Mouse (Mus musculus): Measurements from ENCODE around the gene Drosha. TPM values are rescaled to one million over a fixed set of nuclear protein-coding genes. Genes with fewer than 3 reads are reported as not detected.
A peak's percentile ranks its signal among the peaks of the same experiment; 100 is the strongest.

The Drosha gene
- polyA plus RNA-seq, 1 experiment: 120 TPM

DNA sequence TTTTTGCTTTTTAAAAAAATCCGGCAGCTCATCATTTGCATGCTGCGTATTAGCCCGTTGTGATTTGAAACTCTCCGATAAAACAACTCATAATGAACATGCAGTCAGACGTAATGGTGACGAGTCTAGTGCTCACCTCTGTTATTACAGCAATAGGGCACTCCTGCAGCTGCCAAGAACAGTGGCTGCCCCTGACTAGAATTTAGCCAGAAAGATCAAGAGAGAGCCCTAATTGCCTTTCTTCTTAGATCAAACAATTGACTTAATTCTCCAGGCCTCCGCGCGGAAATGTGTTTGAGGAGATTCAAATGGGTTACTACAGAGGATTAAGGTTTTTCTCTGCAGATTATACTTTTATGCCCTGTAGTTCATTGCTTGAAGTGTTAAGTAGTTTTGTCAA is 116.5 kb downstream of the Drosha start:
- Histone ChIP-seq H3K36me3 (ENCODE audit: control insufficient read depth, insufficient read depth, low read length, poor library complexity, severe bottlenecking) (no peaks in the 10 kb centered on the region), H3K27ac (ENCODE audit: insufficient read depth, low read length) (no peak overlapping the region), H3K9ac (ENCODE audit: low read depth, poor library complexity, severe bottlenecking) (no peak overlapping the region), H3K4me3 (ENCODE audit: low read depth, low read length) (no peak overlapping the region), H3K9me3 (replicated peaks; ENCODE audit: control insufficient read depth, insufficient read depth, low read length, poor library complexity, severe bottlenecking) (no peaks in the 10 kb centered on the region), H3K4me1 (ENCODE audit: control insufficient read depth, insufficient read depth, low read length) (no peaks in the 10 kb centered on the region), H3K27me3 (ENCODE audit: control insufficient read depth, insufficient read depth, low read length, poor library complexity, severe bottlenecking) (no peaks in the 10 kb centered on the region)
- TF ChIP-seq EP300 (IDR thresholded peaks at IDR 0.05; ENCODE audit: insufficient read depth, low read depth, low read length) (no peak), CTCF (IDR thresholded peaks at IDR 0.05; ENCODE audit: low read depth, low read length) (no peak), POLR2A (IDR thresholded peaks at IDR 0.05; ENCODE audit: insufficient read depth, low read length) (no peak)

DNA sequence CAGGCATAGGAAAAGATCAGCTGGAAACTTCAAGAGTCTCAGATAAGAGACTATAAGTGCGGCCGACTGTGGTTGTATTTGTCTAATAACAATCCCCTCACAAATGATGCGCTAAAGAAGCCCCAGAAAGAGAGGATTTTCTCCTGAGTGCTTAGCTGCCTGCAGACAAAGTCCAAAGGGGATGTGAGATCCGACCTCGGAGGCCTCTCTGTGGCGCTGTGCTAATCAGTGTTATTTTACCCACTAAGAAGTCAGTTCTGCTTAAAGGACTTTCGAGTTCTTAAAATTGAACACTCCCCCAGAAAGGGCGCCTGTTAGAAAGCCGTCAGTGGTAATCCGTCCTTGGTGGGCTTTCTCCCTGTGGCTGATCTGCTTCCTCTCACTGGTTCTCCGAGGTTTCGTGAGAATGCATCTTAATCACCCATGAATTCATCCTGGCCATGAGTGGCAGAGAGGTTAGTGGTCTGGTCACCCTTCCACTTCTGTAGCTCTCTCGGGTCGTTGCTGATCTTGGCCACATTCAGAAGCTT is 117.1 kb downstream of the Drosha start:
- H3K9me3 ChIP-seq (replicated peaks; ENCODE audit: control insufficient read depth, insufficient read depth, low read length, poor library complexity, severe bottlenecking): no peaks in the 10 kb centered on the region
- H3K4me1 ChIP-seq (ENCODE audit: control insufficient read depth, insufficient read depth, low read length): no peaks in the 10 kb centered on the region
- no peaks in the 10 kb centered on the region for H3K36me3 ChIP-seq (ENCODE audit: control insufficient read depth, insufficient read depth, low read length, poor library complexity, severe bottlenecking)
- no peak overlapping the region for H3K9ac ChIP-seq (ENCODE audit: low read depth, poor library complexity, severe bottlenecking)
- H3K4me3 ChIP-seq (ENCODE audit: low read depth, low read length): no peak overlapping the region
- no peak overlapping the region for H3K27ac ChIP-seq (ENCODE audit: insufficient read depth, low read length)
- TF ChIP-seq EP300 (IDR thresholded peaks at IDR 0.05; ENCODE audit: insufficient read depth, low read depth, low read length) (no peak), CTCF (IDR thresholded peaks at IDR 0.05; ENCODE audit: low read depth, low read length) (no peak), POLR2A (IDR thresholded peaks at IDR 0.05; ENCODE audit: insufficient read depth, low read length) (no peak)
- H3K27me3 ChIP-seq (ENCODE audit: control insufficient read depth, insufficient read depth, low read length, poor library complexity, severe bottlenecking): no peaks in the 10 kb centered on the region

DNA sequence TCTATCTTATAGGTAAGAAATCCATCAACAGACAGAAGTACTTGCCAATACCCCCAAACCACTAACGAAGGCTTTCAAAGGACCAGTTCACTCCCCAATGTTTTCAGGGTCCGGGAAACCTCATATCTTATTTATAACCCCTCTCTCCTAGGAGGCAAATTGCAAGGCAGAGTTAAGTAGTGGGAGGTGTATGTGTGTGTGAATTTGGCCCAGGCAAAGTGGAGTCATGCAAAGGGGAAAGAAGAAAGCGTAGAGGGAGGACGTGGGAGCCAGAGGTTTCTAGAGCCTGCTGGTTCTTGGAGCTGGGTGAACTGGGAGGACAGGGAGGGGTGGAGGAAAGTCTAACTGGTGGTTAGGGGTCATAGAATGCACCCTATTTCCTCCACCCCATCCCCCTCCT is 117.8 kb downstream of the Drosha start:
- TF ChIP-seq CTCF (IDR thresholded peaks at IDR 0.05; ENCODE audit: low read depth, low read length) (no peak), EP300 (IDR thresholded peaks at IDR 0.05; ENCODE audit: insufficient read depth, low read depth, low read length) (no peak)
- H3K27me3 ChIP-seq (ENCODE audit: control insufficient read depth, insufficient read depth, low read length, poor library complexity, severe bottlenecking): no peaks in the 10 kb centered on the region

DNA sequence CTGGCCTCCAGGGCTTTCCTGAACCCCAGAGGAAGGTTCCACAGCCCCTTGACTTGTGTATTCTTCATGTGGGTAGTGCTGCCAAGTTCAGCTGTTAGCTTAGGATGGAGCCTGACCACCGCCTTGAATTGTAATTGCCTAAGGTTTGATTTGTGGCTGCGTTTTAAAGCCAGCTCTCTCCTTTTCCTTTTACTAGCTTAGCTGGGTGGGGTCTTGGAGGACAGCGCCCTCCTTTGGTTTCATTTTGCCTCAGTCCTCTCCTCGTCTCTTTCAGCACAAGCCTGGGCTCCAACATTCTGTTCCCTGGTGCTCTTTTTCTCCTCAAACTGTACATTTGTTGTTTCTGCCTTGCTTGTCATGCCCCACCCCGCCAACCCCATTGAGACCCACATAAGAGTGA is 133.4 kb downstream of the Drosha start:
- TF ChIP-seq POLR2A (IDR thresholded peaks at IDR 0.05; ENCODE audit: insufficient read depth, low read length) (no peak), CTCF (IDR thresholded peaks at IDR 0.05; ENCODE audit: low read depth, low read length) (no peak), EP300 (IDR thresholded peaks at IDR 0.05; ENCODE audit: insufficient read depth, low read depth, low read length) (no peak)

More for the DNA sequence above, 117.8 kb downstream of the Drosha start:
- H3K4me3 ChIP-seq (ENCODE audit: low read depth, low read length): no peak overlapping the region
- no peaks in the 10 kb centered on the region for H3K9me3 ChIP-seq (replicated peaks; ENCODE audit: control insufficient read depth, insufficient read depth, low read length, poor library complexity, severe bottlenecking)
- no peaks in the 10 kb centered on the region for H3K36me3 ChIP-seq (ENCODE audit: control insufficient read depth, insufficient read depth, low read length, poor library complexity, severe bottlenecking)
- no peak overlapping the region for H3K27ac ChIP-seq (ENCODE audit: insufficient read depth, low read length)
- no peaks in the 10 kb centered on the region for H3K4me1 ChIP-seq (ENCODE audit: control insufficient read depth, insufficient read depth, low read length)
- H3K9ac ChIP-seq (ENCODE audit: low read depth, poor library complexity, severe bottlenecking): no peak overlapping the region

DNA sequence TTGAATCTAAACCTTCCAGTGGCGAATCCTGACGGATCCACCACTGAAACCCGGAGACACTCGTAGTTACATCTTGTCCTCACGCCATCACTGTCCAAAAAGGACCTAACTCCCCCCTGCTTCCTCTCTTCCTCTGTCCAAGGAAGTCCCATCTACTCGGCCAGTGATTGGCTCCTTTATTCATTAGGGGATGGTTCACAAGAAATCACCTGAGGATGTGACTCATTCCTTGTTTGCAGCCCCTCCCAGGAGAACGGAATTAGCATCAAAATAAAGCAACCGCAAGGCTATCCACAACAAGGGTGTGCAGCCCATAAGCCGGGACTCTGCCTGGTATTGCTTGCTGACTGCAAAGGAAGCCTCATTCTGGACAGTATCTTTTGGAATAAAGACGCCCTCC is 137.6 kb downstream of the Drosha start:
- Histone ChIP-seq H3K36me3 (ENCODE audit: control insufficient read depth, insufficient read depth, low read length, poor library complexity, severe bottlenecking) (no peaks in the 10 kb centered on the region), H3K9me3 (replicated peaks; ENCODE audit: control insufficient read depth, insufficient read depth, low read length, poor library complexity, severe bottlenecking) (no peaks in the 10 kb centered on the region), H3K27ac (ENCODE audit: insufficient read depth, low read length) (peak overlapping the region; percentile 81), H3K27me3 (ENCODE audit: control insufficient read depth, insufficient read depth, low read length, poor library complexity, severe bottlenecking) (no peaks in the 10 kb centered on the region), H3K4me3 (ENCODE audit: low read depth, low read length) (peak overlapping the region; percentile 42), H3K9ac (ENCODE audit: low read depth, poor library complexity, severe bottlenecking) (peak overlapping the region; percentile 21; the same call in 1 of the 2 replicates), H3K4me1 (ENCODE audit: control insufficient read depth, insufficient read depth, low read length) (peaks cover 1% of the 10 kb centered on the region)
- TF ChIP-seq EP300 (IDR thresholded peaks at IDR 0.05; ENCODE audit: insufficient read depth, low read depth, low read length) (peak; percentile 71; the same call in 1 of the 2 replicates), CTCF (IDR thresholded peaks at IDR 0.05; ENCODE audit: low read depth, low read length) (no peak), POLR2A (IDR thresholded peaks at IDR 0.05; ENCODE audit: insufficient read depth, low read length) (peak; percentile 74)

More for the DNA sequence above, 133.4 kb downstream of the Drosha start:
- no peaks in the 10 kb centered on the region for H3K27me3 ChIP-seq (ENCODE audit: control insufficient read depth, insufficient read depth, low read length, poor library complexity, severe bottlenecking)
- H3K27ac ChIP-seq (ENCODE audit: insufficient read depth, low read length): no peak overlapping the region
- no peak overlapping the region for H3K4me3 ChIP-seq (ENCODE audit: low read depth, low read length)
- peaks cover under 1% of the 10 kb centered on the region for H3K4me1 ChIP-seq (ENCODE audit: control insufficient read depth, insufficient read depth, low read length)
- H3K9ac ChIP-seq (ENCODE audit: low read depth, poor library complexity, severe bottlenecking): no peak overlapping the region
- H3K9me3 ChIP-seq (replicated peaks; ENCODE audit: control insufficient read depth, insufficient read depth, low read length, poor library complexity, severe bottlenecking): no peaks in the 10 kb centered on the region
- no peaks in the 10 kb centered on the region for H3K36me3 ChIP-seq (ENCODE audit: control insufficient read depth, insufficient read depth, low read length, poor library complexity, severe bottlenecking)

DNA sequence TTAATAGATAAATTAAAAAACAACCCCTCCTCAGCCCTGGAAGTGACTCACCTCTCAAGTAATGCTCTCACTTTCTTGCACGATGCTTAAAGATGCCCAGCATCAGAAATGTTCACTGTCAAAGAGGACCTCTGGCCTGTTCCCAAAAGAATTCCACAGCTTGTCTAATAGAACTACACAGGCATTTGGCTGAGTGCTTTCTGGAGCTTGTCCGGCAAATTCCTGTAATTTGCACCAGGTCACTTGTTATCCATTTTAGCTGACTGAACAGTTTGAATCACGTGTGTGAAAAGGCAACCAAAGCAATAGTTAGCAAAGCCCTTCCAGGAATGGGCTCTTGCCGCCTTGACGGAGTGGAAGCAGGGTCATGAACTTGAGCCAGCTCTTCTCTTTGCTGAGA is 140.6 kb downstream of the Drosha start:
- no peak for TF ChIP-seq EP300 (IDR thresholded peaks at IDR 0.05; ENCODE audit: insufficient read depth, low read depth, low read length)
- TF ChIP-seq CTCF (IDR thresholded peaks at IDR 0.05; ENCODE audit: low read depth, low read length): no peak
- no peak for TF ChIP-seq POLR2A (IDR thresholded peaks at IDR 0.05; ENCODE audit: insufficient read depth, low read length)
- H3K4me3 ChIP-seq (ENCODE audit: low read depth, low read length): no peak overlapping the region
- no peaks in the 10 kb centered on the region for H3K36me3 ChIP-seq (ENCODE audit: control insufficient read depth, insufficient read depth, low read length, poor library complexity, severe bottlenecking)
- peaks cover 1% of the 10 kb centered on the region for H3K4me1 ChIP-seq (ENCODE audit: control insufficient read depth, insufficient read depth, low read length)
- no peaks in the 10 kb centered on the region for H3K9me3 ChIP-seq (replicated peaks; ENCODE audit: control insufficient read depth, insufficient read depth, low read length, poor library complexity, severe bottlenecking)
- no peaks in the 10 kb centered on the region for H3K27me3 ChIP-seq (ENCODE audit: control insufficient read depth, insufficient read depth, low read length, poor library complexity, severe bottlenecking)
- H3K9ac ChIP-seq (ENCODE audit: low read depth, poor library complexity, severe bottlenecking): no peak overlapping the region
- no peak overlapping the region for H3K27ac ChIP-seq (ENCODE audit: insufficient read depth, low read length)

Measured in ES-Bruce4 (cell line).